Mouse (Mus musculus) adrenal gland, postnatal 25 days (tissue): ENCODE measurements around the gene Rnf114. TPM values are rescaled to one million over a fixed set of nuclear protein-coding genes. Genes with fewer than 3 reads are reported as not detected.

ENCODE experiments used
- DNase-seq: peaks from one replicate; pipeline ENCODE4 v3.0.0; 2021; ENCODE audit warnings: mixed read lengths
- total RNA-seq: library from RNA; stranded (reverse); gene quantifications from 2 replicates; pipeline ENCODE4 v1.2.3, GENCODE M21; 2021

Gene Rnf114
- total RNA-seq, 1 experiment from 2014 or later, result 71.6 TPM

DNA sequence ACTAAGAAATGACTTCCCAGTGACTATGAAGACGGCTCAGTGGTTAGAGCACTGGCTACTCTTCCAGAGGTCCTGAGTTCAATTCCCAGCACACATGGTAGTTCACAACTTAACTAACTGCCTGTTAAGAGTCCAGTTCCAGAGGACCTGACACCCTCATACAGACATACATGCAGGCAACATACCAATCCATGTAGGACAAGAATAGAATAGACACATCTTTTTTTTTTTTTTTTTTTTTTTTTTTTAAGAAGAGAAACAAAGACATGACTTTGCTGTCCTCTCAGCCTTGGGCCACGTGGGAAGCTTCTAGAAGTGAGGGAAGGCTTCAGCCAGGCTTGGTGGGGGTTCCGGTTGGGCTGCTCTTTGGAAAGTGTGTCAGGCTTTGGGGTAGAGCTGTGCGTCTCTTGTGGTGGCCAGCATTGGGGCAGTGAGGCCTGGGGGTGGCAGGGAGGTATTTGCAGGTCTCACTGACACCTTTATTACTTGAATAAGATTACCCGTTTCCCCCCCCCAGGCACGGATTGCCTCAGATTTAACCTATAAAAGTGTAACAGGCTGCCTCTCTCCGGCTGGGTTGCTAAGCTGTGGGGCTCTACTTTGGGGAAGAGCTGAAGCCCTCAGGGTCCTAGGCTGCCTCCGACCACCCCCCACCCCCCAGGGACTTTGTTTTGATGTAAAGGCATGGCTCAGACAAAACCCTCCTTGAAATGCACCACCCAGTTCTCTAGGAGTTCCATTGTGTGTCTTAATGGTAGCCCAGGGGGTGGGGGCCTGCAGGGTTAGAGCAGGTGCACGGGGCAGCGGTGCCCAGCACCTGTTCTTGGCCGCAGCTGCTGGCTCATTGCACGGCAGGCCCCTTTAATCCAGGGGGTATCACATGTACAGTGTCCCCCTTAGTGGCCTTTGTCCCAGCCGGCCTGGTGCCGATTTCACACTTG is 47.4 kb downstream of the Rnf114 start:
- no peak for DNase-seq

DNA sequence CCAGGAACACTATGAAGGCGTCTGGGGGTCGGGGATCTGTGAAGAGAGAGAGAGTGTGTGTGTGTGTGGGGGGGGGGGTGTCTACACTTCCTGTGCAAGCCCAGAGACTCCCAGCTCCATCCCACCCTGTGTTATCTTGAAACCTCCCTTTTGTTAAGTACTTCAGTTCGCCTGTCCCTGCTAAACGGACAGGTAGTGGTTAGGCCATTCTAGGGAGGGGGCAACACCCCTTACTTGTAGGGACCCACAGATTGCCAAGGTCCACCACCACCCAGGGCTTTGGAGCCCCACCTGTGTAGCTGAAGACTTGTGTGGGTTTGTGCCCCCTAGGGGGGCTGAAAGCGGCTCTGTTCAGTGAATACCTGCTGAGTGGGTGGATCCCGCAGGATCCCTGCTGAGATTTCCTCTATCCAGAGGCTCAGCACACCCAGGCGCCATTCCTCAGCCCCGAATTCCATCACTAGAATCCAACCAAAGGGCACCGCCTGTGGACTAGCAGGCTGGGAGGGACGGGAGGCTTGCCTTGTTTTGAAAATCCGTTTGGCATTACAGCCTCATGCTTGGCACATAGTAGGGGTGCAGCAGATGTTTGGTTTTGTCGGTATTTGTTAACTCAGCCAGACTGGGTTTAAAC is 48.1 kb downstream of the Rnf114 start:
- DNase-seq, result no peak

DNA sequence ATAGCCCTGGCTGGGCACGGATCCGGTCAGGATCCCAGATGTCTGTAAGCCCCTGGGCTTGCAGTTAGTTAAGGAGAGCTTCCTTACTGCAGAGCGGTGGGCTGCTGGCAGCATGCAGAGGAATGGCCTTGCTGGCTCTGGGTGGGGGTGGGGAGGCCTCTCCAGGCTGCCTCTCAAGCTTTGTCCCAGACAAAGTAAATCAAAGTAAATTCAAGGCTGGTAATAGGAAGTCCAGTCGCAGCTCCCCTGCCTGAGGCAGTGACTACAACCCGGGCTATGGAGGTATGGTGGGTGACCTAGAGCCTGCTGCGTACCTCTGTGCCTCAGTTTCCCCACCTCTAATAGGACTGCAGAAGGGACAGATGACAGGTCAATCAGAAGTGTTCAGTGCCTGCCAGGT is 48.9 kb downstream of the Rnf114 start:
- DNase-seq, result no peak

DNA sequence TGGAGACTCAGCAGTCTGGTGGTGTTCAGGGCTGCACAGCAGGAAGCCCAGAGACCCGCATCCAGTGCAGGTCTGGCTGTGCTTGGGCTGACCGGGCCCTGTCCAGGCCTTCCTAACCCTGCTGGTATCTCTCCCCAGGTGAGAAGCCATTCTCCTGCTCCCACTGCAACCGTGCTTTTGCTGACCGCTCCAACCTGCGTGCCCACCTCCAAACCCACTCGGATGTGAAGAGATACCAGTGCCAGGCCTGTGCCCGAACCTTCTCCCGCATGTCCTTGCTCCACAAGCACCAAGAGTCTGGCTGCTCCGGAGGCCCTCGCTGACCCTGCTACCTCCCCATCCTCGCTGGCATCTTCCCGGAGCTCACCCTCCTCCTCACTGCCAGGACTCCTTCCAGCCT is 49.3 kb downstream of the Rnf114 start:
- DNase-seq, result no peak

DNA sequence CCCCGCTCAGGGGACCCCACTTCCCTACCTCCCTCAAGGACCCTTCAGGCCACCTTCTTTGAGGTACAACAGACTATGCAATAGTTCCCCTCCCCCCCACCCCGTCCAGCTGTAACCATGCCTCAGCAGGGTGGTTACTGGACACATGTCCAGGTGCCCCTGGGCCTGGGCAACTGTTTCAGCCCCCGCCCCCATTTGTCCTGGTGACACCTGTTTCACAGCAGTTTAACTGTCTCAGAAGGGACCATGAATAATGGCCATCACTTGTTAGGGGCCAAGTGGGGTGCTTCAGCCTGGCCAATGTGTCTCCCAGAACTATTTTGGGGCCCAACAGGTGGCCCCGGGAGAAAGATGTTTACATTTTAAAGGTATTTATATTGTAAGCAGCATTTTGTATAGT is 49.9 kb downstream of the Rnf114 start:
- no peak for DNase-seq

DNA sequence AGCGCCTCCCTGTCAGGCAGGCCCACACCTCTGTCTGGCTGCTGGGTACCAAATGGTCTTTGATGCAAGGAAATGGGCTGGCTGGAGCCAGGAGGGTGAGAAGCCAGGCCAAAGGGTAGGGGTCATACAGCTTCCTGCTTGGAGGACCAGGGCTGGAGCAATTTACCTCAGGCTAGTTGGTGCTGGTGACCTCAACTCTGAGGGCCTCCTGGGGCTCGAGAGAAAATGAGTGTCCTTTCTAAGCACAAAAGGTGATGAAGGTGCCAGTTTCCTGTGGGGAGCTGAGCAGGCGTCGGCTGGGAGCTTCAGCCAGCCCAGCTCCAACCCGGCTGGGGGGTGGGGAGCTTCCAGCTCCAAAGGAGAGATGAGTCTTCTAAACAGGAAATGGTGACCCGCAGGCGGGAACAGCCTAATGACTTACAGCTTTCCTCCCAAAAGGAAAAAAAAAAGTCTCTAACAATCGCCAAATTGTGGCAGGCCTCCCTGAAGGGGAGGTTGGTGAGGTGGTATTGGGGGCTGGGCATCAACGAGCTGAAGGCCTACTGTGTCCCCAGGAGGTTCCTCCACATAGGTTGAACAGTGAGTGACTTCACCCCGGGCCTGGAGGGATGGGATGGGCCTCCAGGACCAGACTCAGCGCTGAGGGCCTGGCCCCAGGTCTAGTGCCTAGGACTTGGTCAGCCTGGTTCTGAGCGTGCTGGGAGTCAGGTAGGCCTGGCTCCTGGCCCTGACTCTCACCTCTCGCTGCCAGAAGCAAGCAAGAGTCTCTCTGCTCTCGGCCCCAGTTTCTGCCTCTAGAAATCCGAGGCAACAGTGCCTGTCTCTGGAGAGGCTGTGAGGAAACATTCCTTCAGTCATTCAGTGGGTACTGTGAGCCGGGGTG is 50.9 kb downstream of the Rnf114 start:
- DNase-seq, result peak; percentile 47

DNA sequence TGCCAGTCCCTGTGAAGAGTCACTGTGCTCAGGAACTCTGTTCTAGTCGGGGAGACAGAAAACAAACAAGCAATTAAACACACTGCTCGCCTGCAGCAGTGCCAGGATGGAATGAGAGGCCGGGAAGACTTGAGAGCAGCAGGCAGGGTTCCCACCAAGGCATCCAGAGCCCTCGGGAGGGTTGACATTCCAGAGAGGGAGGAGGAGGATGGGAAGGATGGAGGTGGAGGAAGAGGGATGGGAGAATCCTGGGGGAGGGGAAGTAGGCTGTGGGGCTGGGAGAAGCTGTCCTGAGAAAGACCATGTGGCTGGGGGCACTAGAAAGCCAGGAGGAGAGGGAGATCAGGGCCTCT is 51.5 kb downstream of the Rnf114 start:
- DNase-seq, result no peak

DNA sequence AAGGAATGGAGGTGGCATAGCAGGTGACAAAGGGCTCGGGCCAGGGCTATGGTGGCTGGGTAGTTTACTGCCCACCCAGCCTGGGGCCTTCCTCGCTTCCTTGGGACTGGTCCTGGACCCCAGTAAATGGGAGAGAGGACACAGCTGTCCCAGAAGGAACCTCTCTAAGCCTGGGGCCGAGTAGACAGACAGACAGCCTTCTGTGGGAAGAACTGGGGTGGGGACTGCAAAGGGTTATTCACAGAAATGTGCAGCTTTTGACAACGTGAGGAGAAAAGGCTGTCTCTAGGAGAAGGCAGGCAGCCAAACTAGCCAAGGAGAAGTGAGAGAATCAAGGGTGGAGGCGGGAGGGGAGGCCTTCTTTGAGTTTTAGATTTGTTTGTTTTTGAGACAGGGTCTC is 52.0 kb downstream of the Rnf114 start:
- DNase-seq, result no peak

DNA sequence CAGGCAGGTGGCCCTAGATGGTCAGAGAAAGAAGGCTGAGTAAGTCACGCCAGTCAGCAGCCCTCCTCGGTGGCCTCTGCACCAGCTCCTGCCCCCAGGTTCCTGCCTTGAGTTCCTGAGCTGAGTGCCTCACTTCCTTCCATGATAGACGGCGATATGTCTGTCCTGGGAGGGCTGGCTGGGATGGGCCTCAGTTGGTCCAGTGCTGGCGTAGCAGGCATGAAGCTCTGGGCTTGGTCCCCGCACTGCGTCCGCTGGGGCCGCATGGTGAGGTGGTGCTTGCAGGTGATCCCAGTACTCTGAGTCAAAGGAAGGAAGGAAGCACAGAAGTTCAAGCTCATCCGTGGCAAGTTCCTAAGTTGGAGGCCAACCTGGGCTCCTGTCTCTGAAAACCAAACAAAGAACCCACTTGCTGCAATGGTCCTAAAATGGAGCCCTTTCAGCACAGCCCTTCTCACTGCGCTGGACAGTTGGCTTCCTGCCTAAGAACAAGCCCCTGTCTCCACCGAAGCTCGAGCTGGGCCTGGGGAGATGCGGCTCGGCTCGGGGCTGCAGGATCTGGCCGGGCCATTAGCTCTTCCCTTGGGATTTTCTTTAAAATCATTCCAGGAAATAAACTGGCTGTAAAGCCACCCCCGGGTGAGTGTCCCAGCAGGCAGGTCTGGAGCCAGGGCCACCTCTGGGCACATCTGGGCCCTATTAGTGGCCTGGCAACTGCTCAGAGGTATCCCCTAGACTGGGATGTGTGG is 54.2 kb downstream of the Rnf114 start:
- DNase-seq, result no peak

DNA sequence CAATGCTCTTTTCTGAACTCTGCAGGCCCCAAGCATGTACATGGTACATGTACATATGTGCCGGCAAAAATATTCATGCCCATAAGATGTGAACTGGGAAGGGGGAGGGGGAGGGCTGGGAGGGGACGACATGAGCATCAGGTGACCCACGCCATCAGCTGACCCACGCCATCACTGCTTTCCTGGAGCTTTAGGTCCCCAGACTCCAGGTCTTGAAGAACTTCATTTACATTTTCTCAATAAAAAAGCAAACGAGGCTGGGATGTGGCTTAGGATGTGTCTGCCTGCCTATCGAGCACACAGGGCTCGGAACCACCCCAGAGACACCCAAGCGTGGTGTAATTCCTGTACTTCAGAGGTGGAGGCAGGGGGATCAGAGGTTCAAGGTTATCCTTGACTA is 55.0 kb downstream of the Rnf114 start:
- DNase-seq, result no peak

DNA sequence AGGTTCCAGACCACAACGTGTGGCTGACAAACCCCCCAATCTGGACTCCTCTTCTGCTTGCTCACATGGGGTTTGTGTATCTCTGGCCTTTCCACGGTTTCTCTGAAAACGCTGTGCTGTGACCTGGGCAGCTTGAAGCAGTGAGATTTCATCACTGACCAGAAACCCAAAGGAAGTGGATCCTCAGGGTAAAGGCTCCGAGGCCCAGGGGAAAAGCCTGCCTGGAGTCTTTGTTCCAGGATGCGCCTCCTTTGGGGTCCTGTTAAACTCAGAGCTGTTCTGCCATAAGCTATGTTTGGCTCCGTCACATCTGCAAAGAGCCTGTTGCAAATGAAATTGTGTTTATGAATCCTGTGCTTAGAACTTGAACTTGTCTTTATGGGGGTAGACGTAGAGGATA is 56.5 kb downstream of the Rnf114 start:
- no peak for DNase-seq

DNA sequence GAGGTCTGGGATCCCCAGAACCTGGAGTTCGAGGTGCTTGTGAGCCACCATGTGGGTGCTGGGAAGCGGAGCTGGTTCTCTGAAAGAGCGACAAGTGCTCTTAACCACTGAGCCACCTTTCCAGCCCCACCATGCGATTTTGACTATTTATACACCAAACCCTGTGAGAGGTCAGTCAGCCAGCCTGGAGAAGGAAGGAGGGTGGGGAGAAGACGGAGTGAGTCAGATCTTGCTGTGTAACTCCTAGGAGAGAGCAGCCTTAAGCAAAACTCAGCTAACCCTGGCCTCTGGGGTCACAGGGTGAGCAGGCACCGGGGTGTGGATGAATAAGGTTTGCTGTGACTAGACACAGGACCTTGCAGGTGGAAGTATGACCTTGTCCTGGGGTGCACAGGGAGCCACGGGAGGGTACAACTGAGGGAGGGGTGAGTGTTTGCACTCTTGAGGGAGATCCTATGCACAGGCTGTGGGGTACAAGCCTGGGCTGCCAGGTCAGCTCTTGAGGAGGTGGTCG is 58.0 kb downstream of the Rnf114 start:
- DNase-seq, result no peak

DNA sequence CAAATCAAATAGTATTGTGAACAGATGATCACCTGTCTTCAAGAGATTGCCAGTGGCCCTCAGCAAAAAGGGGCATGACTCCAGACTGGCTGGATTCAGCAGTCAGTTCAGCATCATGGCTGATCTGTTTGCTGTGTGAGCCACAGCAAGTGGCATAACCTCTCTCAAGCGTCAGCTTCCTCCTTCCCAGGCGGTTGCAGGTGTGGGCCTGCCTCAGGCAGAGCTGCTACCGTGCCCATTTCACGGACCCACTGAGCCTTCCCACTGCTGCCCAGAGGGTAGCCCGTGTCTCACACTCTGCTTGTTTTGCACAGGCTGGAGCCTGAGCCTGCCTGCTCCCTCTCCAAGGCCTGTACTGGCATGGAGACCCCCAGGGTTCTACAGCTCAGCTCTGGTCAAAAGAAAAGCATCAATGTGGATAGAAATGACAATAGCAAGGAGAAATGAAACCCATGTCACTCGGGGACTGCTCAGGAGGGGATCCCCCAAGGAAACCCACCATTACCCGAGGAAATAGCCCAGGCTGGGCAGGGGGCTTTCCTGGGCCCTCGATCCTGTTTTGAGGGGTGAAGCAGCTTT is 59.0 kb downstream of the Rnf114 start:
- no peak for DNase-seq

DNA sequence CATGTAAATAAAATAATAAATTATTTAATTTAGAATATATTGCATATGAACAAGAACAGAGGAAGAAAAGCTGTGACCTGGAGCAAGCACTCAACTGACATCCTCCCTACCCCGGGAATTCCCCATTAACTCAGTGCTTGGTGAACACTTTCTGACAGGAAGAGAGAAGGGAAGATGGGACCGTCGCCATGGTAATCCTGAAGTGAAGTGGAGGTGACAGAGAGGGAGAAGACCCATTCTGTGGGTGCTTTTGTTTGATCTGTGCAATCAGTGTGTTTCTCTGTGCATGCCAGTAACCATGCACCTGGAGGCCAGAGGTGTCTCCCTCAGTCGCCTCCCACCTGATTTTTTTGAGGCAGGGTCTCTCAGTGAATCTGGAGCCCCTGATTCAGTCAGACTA is 59.8 kb downstream of the Rnf114 start:
- DNase-seq, result no peak

DNA sequence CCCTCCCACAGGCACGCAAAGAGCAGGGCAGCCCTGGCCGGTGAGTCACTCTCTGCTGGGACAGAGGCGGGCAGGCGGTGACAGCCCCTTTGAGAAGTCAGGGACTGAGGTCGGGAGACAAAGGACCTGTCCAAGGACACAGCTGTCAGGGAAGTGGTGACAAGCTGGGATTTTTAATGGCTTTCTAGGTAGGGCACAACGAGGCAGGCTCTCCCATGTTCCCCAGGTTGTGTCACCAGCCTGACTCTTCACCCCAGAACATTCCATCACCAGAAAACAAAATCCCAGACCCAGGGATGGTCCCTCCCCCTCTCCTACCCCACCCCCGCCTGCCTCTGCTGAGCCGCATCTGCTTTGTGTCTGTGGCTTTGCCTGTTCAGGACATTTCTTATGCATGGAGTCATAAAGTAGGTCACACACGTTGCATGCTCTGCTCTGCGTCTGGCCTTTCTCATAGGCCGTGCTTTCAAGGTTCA is 60.5 kb downstream of the Rnf114 start:
- peak; percentile 76 for DNase-seq

DNA sequence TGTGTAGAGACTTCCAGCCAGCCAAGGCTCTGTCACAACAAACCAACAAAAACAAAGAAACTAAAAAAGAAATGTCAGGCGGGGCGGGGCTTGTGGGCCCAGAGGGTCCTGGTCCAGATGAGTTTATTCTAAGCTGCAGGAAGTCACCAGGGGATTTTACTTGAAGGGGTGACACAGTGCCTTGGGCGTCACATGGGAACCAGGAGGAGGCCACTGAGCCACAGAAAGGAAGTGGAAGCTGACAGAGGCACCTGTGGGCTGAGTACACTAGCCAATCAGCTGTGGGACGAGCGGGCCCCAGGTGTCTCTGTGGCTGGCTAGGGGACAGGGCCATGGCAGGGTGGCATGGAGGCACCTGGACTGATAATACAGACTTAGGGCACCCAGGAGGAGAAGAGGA is 63.3 kb downstream of the Rnf114 start:
- DNase-seq, result no peak

DNA sequence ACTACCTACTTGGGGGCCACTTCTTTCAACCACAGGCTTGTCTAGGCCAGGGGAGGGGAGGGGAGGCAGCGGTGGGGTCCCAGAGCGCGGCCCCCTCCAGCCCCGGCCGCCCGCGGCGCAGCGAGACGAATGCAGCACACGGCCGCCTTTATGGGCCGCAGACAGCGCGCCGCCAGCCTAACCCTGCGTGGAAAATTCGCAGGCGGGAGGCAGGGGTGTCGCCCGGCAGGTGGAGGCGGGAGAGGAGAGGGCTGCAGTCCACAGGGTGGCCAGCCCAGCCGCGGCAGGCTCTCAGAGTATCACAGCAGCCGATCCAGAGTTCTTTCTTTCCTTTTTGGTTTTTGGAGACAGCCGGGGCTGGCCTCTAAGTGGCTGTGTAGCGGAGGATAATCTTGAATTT is 67.0 kb downstream of the Rnf114 start:
- no peak for DNase-seq

DNA sequence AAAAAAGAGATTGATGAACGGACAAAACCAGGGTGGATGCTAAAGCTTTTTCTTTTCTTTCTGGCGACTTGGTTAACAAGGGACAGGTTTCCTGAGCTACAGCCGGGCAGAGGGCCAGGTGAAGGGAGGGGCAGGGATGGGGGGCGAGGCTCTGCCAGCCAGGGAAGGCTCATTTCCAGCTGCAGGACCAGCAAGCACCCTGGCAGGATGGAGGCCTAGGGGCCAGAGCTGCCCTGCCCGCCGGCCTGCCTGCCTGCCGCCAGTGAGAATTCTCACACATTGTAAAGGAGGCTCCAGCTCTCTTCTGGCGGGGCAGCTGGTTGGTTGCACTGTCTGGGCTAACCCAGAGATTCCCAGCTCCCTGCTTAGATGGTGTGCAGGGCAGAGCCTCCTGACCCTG is 69.7 kb downstream of the Rnf114 start:
- peak; percentile 51 for DNase-seq

DNA sequence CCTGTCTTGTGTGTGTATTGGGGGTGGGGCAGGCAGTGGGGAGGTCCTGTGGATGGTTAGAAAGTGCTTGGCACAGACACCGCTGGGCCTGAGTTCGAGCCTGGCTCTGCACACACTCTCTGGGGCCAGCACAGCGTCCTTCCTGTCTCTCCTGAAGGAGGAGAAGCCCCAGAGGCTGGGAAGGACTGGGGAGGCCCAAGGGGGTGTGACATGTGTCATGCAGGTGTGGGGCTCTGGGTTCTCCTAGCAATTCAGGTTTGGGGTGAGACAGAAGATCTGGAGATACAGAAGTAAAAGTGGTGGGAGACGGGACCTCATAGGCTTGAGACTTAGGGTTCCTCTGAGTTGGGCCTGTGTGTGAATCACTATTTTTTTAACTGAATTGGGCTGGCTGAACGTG is 70.6 kb downstream of the Rnf114 start:
- DNase-seq, result no peak

DNA sequence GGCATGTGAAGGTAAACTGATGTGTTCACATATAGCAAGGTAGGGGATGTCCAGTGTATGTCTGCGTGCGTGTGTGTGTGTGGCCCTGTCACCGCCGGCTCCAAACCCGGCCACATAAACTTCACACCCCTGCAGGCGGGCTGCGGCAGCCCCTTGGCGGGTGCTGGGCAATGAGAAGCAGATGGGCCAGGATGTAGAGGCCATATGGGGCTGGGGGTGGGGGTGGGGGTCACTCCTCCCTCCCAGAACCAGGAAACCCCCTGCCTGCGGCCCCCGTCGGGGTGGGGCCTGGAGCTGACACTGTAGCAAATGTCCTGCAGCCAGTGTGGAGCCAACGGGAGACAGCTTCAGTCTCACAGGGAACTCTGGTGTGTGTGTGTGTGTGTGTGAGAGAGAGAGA is 71.3 kb downstream of the Rnf114 start:
- DNase-seq, result no peak

DNA sequence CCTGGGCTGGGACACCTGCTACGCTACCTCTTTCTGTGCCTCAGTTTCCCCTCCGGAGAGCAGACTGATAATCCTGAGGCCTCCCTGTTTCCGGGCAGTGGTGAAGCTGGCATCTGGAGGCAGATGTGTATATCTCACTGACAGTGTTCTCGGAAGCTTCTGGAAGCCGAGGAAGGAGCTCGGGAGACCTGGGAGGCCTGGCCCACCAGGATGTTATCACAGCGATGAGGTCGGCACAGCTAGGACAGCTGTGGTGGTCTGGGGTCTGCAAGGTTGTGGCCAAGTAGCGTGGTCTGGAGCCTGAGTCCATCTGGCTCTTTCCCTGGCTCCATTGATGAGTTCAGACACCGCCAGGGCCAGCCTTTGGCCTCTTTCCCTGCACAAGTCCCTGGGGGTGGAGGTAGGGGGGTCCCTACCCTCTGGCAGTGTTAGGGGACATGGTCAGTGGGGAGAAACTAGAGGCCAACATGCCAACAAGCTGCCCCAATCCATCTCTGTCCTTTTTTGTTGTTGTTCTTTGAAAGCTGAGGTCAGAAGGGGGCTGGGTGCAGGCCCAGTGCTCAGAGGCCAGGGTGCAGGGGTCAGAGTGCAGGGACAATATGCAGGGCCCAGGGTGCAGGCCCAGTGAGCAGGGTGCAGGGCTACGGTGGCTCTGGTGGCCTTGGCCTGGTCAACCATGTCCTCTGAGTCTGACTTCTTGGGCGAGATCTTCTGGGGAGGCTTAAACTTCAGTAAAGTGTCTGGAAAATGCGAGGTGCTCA is 72.3 kb downstream of the Rnf114 start:
- DNase-seq, result no peak
